ENCODE assay signal across 20 mouse cellular contexts in genomic region chr11:113107966-113108699, GRCm38 (mm10).
DNase-seq lines count a peak whose midpoint lies in the region; ATAC-seq lines count a peak whose summit lies in the region.
"Had no signal": no experiment of that assay in that cellular context is flagged by ENCODE, and none has a peak within 500 bp of the region (broad histone marks: within the 10 kb centered on the region; RNA-seq: fewer than 3 reads in every experiment).

No protein-coding gene starts in this region.

- 0 out of 2 replicates have a peak overlapping the region, but pooled peaks have one; percentile 1 for H3K27ac ChIP-seq in forebrain, embryonic 13.5 days
- no peak overlapping the region for H3K27ac ChIP-seq in forebrain, embryonic 10.5 days
- H3K27ac ChIP-seq in neural tube, embryonic 11.5 days (ENCODE audit: low read depth, low read length) = 0 out of 2 replicates have a peak overlapping the region, but pooled peaks have one; percentile 23
- H3K27ac ChIP-seq: hindbrain, postnatal 0 days; liver, embryonic 15.5 days had no signal

- 59% methylated on average over 10 of the region's 10 CpGs for WGBS in forebrain, embryonic 13.5 days
- 72% methylated on average over 10 of the region's 10 CpGs for WGBS in forebrain, embryonic 10.5 days
- WGBS in neural tube, embryonic 11.5 days = 59% methylated on average over 10 of the region's 10 CpGs

- H3K9ac ChIP-seq in forebrain, embryonic 13.5 days = no peak overlapping the region
- H3K9ac ChIP-seq in neural tube, embryonic 11.5 days (ENCODE audit: low read length) = no peak overlapping the region
- H3K9ac ChIP-seq: liver, embryonic 15.5 days had no signal

- H3K9me3 ChIP-seq in forebrain, embryonic 13.5 days (replicated peaks) = no peaks in the 10 kb centered on the region
- H3K9me3 ChIP-seq in forebrain, embryonic 10.5 days = no peaks in the 10 kb centered on the region
- H3K9me3 ChIP-seq in neural tube, embryonic 11.5 days (ENCODE audit: control insufficient read depth, low read length) = no peaks in the 10 kb centered on the region
- H3K9me3 ChIP-seq: liver, embryonic 15.5 days had no signal

- H3K36me3 ChIP-seq in forebrain, embryonic 13.5 days (ENCODE audit: poor library complexity, severe bottlenecking) = no peaks in the 10 kb centered on the region
- H3K36me3 ChIP-seq in forebrain, embryonic 10.5 days (replicated peaks) = no peaks in the 10 kb centered on the region
- H3K36me3 ChIP-seq in neural tube, embryonic 11.5 days (ENCODE audit: control insufficient read depth, insufficient read depth, low read length) = no peaks in the 10 kb centered on the region
- H3K36me3 ChIP-seq: liver, embryonic 15.5 days had no signal

- H3K4me2 ChIP-seq in forebrain, embryonic 13.5 days = no peak overlapping the region
- no peak overlapping the region for H3K4me2 ChIP-seq in neural tube, embryonic 11.5 days (ENCODE audit: low read depth)
- H3K4me2 ChIP-seq: liver, embryonic 15.5 days had no signal

- no peak for ATAC-seq in forebrain, embryonic 13.5 days
- peak; percentile 39; the same call in 1 of the 2 replicates for ATAC-seq in neural tube, embryonic 11.5 days (ENCODE audit: insufficient read depth, low FRiP score, low TSS enrichment)
- ATAC-seq: activated CD4-positive, CD25-positive, alpha-beta regulatory T cell, adult 4 months; hindbrain, postnatal 0 days; Patski had no signal

- peaks cover 60% of the 10 kb centered on the region for H3K4me1 ChIP-seq in forebrain, embryonic 13.5 days
- H3K4me1 ChIP-seq in forebrain, embryonic 10.5 days = peaks cover 58% of the 10 kb centered on the region
- peaks cover 26% of the 10 kb centered on the region for H3K4me1 ChIP-seq in neural tube, embryonic 11.5 days (ENCODE audit: control insufficient read depth, insufficient read depth, low read length)
- H3K4me1 ChIP-seq: liver, embryonic 15.5 days; megakaryocyte, embryonic 14.5 days had no signal

- H3K27me3 ChIP-seq in forebrain, embryonic 13.5 days = no peaks in the 10 kb centered on the region
- H3K27me3 ChIP-seq in forebrain, embryonic 10.5 days (ENCODE audit: poor library complexity, severe bottlenecking) = no peaks in the 10 kb centered on the region
- no peaks in the 10 kb centered on the region for H3K27me3 ChIP-seq in neural tube, embryonic 11.5 days (ENCODE audit: control insufficient read depth, insufficient read depth, low read length)
- H3K27me3 ChIP-seq: liver, embryonic 15.5 days; megakaryocyte, embryonic 14.5 days; Patski had no signal

- no peak overlapping the region for H3K4me3 ChIP-seq in forebrain, embryonic 13.5 days
- H3K4me3 ChIP-seq in forebrain, embryonic 10.5 days = no peak overlapping the region
- H3K4me3 ChIP-seq in neural tube, embryonic 11.5 days (ENCODE audit: low read depth, low read length) = no peak overlapping the region
- H3K4me3 ChIP-seq: liver, embryonic 15.5 days; megakaryocyte, embryonic 14.5 days had no signal

- DNase-seq in forebrain, embryonic 10.5 days (ENCODE audit: extremely low spot score, low spot score) = no peak
- DNase-seq in neural tube, embryonic 11.5 days (ENCODE audit: low spot score) = no peak
- no peak for DNase-seq in neural tube, embryonic 10.5 days (ENCODE audit: extremely low spot score, low spot score)
- peak; percentile 52 for DNase-seq in mesoderm, embryonic 11.5 days (ENCODE audit: low read depth, low spot score)
- DNase-seq in lung, postnatal 25 days (ENCODE audit: low spot score) = no peak
- no peak for DNase-seq in lung, postnatal 4 days
- no peak for DNase-seq in gastrocnemius, adult 18-20 months (ENCODE audit: low spot score)
- DNase-seq: adrenal gland, postnatal 14 days; cerebellum, adult 8-10 months; gastrocnemius, postnatal 25 days; heart, postnatal 10 days; kidney, adult 18-20 months; right cerebral cortex, adult 18-20 months; thymus, postnatal 4 days had no signal
